Mouse (Mus musculus): ENCODE measurements around the gene Tollip.

Tollip gene

GRCm38 (mm10) chr7:141918407-141918806 is at the start of gene Tollip:
Tollip (minus strand) TSS chr7:141918507.
- no peak for DNase-seq

- DNase-seq, result no peak
These were observed 48.0 kb upstream of the Tollip start for GRCm38 (mm10) chr7:141966281-141966680.

- DNase-seq, result no peak
These were observed 44.2 kb upstream of the Tollip start for GRCm38 (mm10) chr7:141962521-141962920.

DNA sequence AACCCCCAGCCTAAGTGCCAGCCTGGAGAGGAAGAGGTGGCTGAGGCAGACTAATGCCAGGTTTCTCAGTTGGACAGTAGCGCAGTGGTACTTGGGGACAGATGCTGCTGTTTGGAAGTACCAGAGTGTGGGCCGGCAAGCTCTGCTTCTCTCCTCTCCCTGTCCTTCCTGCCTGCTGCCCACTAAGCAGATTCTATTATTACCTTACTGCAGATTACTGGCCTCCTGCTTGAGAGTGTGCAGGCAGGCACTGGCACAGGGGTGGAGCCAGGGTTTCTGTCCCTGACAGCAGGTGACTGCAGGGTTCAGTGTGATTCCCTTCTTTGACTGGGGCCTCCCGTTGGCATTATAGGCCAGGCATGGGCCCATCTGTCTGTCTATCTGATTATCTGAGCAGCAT is 43.2 kb upstream of the Tollip start:
- no peak for DNase-seq

GRCm38 (mm10) chr7:141960926-141961325 is 42.6 kb upstream of the Tollip start:
- DNase-seq, result no peak

DNA sequence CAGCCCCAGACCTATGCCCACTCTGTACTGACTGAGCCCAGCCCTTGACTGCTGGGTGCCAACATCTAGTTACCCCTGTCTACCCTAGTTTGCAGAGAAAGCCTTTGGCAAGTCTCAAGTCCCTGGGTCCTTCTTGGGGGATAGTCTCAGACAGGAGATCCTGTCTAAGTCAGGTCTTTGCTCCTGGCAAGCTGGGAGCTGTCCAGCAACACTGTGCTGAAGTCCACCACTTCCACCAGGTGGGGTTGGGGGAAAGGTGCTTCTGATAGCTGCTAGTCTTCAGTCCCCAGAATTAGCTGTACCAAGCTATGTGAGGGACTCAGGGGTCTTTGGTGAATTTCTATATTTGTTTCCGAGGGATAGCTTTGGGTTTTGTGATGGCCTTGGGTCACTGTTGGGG is 40.8 kb upstream of the Tollip start:
- DNase-seq, result peak; percentile 69

DNA sequence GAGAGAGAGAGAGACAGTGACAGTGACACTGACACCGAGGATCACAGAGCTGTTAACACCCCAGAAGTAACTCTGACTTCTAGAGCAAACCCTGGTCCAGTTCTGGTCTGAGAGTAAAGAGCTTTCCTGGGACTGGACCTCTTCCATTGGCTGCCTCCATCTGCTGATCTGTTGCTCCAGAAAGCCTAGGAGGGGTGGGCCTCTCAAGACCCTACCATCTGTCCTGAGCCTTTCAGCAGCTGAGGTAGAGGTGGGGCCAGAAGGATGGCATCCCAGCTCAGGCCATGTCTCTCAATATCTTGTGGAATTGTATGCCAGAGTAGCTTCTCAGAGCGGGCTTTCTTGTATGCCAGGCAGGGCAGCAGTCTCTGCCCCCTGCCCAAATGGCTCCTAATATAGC is 39.9 kb upstream of the Tollip start:
- DNase-seq, result no peak

- DNase-seq, result no peak
These were observed 39.3 kb upstream of the Tollip start for GRCm38 (mm10) chr7:141957524-141958051.

GRCm38 (mm10) chr7:141956174-141956566 is 37.9 kb upstream of the Tollip start:
- DNase-seq, result no peak

DNA sequence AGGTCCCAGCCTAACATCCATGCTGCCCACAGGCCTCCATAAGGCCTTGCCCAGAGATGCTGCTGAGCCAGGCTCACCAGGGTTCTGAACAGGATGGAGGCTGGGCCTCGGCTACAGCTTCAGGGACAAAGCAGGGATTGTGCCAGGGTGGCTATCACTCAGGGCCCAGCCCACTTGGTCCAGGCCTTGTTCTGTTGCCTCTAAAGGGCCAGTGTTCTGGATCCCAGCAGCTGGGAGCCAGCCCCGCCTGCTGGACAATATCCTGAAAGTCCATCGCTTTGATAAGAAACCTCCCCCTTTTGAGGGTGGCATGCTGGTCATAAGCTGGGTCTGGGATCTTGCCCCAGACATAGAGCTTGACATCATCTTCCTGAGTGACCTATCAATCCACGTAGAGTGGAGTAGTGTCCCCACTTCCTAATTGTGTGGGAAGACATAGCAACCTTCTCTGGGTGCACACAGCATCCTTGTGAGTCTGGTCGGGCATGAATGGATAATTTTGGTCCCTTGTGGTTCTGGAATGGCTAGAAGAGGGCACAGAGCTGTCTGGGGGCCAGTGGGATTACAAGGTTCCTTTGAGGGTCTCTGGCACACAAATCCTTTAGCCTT is 37.4 kb upstream of the Tollip start:
- no peak for DNase-seq

DNA sequence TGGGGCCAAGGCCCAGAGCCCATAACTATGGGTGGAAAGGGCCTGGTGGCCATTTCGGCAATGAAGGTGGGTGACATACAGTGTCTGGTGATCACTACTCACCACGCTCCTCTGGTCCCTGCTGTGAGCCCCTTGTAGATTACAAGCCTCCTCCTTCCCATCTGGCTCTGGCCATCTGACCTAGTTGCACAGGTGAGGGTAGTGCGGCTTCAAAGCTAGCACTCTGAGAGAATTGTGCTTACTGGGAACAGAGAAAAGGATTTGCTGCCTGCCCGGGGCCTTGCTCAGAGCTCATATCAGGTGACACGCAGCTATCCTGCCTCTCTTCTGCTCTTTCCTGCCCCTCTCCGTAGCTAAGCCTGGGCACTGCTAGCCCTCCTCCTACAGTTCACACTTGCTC is 35.3 kb upstream of the Tollip start:
- DNase-seq, result no peak

GRCm38 (mm10) chr7:141952920-141953319 is 34.6 kb upstream of the Tollip start:
- no peak for DNase-seq

DNA sequence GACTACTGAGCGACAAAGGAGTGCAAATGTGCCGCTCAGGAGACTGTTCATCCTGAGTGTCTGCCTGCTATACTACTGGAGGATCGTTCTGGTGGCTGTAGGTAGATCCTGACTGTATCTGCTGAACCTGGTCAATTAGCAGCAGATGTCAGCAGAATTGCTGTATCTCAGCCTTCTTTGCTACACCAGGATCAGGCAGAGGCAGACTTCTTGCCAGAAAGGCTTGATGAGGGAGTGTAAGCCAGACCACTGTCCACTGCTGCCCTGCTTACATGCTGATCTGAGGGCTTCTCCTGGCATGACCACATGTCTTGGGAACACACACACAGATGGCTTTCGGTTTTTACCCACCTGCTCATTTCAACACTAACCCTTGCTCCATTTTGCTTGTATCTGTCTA is 33.5 kb upstream of the Tollip start:
- DNase-seq, result no peak

GRCm38 (mm10) chr7:141950104-141951013 is 32.1 kb upstream of the Tollip start:
- DNase-seq, result peak; percentile 22

DNA sequence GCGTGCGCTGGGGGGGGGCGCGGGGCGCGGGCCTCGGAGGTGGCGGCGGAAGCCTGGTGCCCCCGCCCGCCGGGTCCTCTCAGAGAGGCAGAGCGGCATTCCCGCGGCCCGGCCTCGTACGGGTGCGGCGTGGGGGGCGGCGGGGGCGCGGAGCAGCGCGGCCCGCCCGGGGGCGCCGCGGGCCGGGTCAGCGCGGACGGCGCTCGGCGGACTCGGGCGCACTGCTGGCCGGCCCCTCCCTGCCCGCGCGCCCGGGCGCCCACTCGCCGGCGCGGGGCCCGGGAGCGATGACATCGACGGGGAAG is 31.4 kb upstream of the Tollip start:
- DNase-seq, result no peak

DNA sequence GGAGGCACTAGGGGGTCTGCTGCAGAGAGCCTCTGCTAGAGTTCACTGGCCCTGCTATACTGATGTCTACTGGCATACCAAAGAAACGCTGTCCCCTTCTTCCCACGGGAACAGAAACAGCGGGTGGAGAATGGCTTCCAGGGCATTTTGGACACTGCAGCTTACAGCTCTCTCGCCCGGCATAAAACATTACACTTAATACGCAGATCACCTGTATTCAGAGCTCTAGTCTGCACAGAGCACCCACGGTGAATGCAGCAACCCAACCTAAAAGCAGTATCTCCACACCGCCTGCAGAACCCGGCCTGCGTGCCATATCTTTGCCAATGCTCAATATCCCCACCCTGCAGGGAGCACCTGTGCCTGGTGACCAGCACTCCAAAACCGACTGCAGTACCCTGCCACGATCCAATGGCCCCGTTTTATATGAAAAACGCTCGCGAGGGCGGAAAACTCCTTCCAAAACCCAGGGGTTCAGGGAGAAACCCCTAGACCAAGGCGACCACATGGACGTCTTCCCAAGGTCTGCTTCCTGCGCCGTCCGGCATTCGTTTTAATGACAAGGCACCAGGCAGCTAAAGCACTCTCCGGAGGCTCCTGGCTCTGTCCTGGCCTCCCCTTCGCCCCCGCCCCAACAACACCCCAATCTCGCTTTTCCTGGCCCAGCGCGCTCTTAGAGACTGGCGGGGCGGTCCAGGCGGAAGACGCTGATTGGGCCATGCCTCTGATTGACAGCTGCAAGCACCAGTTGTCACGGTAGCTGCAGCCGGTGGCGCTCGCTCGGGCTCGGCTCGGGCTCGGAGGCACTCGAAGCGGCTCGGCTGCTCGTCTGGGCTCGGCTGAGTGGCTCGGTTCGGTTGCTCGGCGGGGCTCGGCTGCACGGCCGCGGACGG is 30.8 kb upstream of the Tollip start, which contains the start of gene Brsk2:
Gene Brsk2 (plus strand): TSS at position 846 of the 893 bp plus-strand sequence.
- DNase-seq, result peak; percentile 97

DNA sequence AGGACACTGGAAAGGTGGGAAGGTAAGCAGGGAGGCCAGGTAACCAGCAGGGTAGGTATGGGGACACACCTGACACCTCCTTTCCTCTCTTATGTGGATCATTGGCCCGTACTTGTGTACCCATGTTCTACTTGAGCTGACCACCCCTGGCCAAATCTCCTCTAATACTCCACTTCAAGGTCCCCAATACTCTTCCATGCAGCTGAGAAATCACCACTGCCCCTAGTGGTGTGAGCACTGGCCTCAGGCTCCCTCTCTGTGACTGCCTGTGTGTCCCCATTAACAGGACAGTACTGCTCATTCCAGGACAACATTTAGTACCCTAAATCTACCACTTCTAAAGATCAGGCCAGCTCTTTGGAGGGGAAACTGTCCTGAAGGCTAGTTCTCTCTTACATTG is 29.7 kb upstream of the Tollip start:
- DNase-seq, result no peak

DNA sequence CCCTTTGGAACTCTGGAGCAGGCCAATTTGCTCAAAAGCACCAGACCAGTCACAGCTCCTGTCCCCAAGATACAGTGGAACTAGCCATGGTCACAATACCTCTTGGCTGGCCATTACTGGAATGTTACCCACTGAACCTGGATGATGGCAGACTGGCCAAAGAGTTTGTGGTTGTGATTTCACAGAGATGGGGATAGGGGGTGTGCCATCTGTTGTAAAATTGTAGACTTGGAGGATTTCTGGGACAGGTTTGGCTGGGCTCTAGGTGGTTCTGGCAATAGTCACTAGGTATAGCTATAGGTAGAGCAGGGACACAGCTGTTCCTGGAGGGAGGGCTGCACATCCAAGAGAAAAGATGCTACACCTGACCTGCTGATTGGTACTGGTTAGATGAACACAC is 29.2 kb upstream of the Tollip start:
- no peak for DNase-seq

DNA sequence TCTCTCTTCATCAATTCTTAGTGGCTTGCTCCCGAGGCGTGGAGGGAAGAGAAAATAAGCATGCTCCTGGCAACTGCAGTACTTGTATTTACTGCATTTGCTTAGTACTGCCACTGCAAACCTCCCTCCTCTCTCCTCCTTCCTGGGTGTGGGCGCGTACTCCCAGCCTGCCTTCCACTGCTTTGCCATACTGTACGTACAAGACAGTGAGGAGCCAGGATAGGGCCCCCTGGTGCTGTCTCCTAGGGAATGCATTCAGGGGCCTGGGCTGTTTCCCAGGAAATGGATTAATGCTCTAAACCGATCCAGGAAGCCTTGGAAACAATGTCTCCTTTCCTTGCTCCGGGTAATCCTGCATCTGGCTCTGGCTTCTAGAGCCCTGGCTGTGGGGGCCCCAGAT is 27.6 kb upstream of the Tollip start:
- no peak for DNase-seq

DNA sequence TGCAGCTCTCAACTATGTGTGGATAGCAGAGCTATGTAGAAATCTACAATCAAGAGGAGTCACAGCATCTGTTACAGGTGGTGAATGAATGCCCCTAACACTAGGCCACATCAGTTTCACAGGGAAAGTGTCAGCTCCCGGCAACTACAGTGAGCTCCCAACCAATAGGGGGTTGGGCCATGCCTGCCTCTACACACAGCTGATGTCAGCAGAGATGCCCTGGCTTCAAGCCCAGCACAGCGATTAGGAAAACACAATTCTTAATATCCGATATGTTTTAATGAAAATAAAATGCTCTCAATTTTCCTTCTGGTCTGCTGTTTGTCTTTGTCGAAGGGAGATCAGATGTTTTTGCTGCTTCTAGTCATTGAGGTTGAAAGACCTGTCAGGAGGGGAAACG is 25.1 kb upstream of the Tollip start:
- no peak for DNase-seq

DNA sequence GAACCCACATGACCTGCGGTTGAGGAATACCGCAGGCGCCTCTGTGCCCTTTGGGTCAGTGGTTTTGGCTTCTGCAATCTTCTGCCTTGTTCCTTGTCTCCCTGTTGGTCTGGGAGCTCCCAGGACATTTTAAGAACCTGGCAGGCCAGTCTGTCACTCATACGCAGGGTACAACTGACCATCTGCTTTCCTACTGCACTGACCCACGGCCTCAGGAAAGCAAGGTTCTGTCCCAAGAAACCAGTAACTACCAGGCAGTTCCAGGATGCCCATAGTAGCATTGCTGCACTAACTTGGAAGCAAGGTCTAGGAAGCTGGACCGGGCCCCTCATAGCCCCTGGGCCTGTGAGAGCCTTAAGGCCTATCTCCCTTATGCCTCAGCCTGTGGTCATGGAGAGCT is 16.6 kb upstream of the Tollip start:
- no peak for DNase-seq

- no peak for DNase-seq
These were observed 16.0 kb upstream of the Tollip start for GRCm38 (mm10) chr7:141934128-141934898.

All from kidney, postnatal 10 days (tissue).